In the genomic region with DNA sequence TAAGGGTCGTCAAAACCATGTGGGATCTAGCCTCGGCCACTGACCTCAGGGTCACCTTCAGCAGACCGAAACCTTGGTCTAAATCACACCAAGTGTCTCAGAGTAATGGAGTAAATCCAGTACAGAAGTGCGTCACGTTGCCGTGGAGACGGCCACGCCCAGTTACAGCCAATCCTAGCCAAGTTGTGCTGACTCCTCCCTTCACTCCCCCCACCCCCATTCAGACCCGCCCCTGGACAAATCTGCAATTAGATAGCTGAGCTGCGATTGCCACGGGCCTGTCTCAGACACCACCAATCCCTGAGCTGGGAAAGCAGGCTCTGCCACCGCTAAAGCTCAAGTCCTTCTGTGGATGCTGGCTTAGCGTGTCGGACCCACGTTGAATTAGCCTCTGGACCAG, we compare ENCODE assay signal across 8 mouse cellular contexts. TPM values are rescaled to one million over a fixed set of nuclear protein-coding genes. Genes with fewer than 3 reads are reported as not detected.
DNase-seq lines count a peak whose midpoint lies in the region; ATAC-seq lines count a peak whose summit lies in the region.

A gene (minus strand): TSS at position 121 of the 400 bp plus-strand sequence.

- intact Hi-C loops in left cerebral cortex, postnatal 4 days (cut with DNase I) = no loop called here

- H3K36me3 ChIP-seq in forebrain, embryonic 10.5 days (replicated peaks) = peaks cover 3% of the 10 kb centered on the region; the same call in 1 of the 2 replicates
- H3K36me3 ChIP-seq in intestine, embryonic 14.5 days (ENCODE audit: control insufficient read depth, insufficient read depth, low read length) = no peaks in the 10 kb centered on the region

- no peak within 1 kb of the TSS for H3K27ac ChIP-seq in forebrain, embryonic 10.5 days
- H3K27ac ChIP-seq in intestine, embryonic 14.5 days (ENCODE audit: low read depth) = no peak within 1 kb of the TSS

- peak; percentile 40 for DNase-seq in thymus, postnatal 14 days
- no peak for DNase-seq in thymus, adult 18-20 months
- DNase-seq in forebrain, embryonic 10.5 days (ENCODE audit: extremely low spot score, low spot score) = peak; percentile 83
- peak; percentile 81 for DNase-seq in intestine, embryonic 14.5 days (ENCODE audit: low spot score)
- DNase-seq in left cerebral cortex, postnatal 4 days = peak; percentile 52
- peak; percentile 57 for DNase-seq in right cerebral cortex, postnatal 25 days

- no peak within 1 kb of the TSS for H3K9ac ChIP-seq in intestine, embryonic 14.5 days (ENCODE audit: low read length)

- peak within 1 kb of the TSS; percentile 49 for H3K4me2 ChIP-seq in intestine, embryonic 14.5 days (ENCODE audit: low read length)

- WGBS in forebrain, embryonic 10.5 days = 1% methylated on average over 15 of the region's 15 CpGs
- 2% methylated on average over 15 of the region's 15 CpGs for WGBS in intestine, embryonic 14.5 days

- peaks cover 30% of the 10 kb centered on the region for H3K4me1 ChIP-seq in forebrain, embryonic 10.5 days
- H3K4me1 ChIP-seq in intestine, embryonic 14.5 days (replicated peaks; ENCODE audit: control insufficient read depth, insufficient read depth, low read length) = peaks cover 9% of the 10 kb centered on the region

- H3K27me3 ChIP-seq in forebrain, embryonic 10.5 days (ENCODE audit: poor library complexity, severe bottlenecking) = peaks cover 36% of the 10 kb centered on the region
- no peaks in the 10 kb centered on the region for H3K27me3 ChIP-seq in intestine, embryonic 14.5 days (replicated peaks; ENCODE audit: control insufficient read depth, insufficient read depth, low read length)

- H3K4me3 ChIP-seq in forebrain, embryonic 10.5 days = peak within 1 kb of the TSS; percentile 47
- peak within 1 kb of the TSS; percentile 13; the same call in 1 of the 2 replicates for H3K4me3 ChIP-seq in intestine, embryonic 14.5 days (ENCODE audit: low read depth, low read length)

- peak; percentile 14 for ATAC-seq in intestine, embryonic 14.5 days (replicated peaks; ENCODE audit: low FRiP score, low TSS enrichment, low read depth)
- peak; percentile 29 for ATAC-seq in megakaryocyte-erythroid progenitor cell, adult 5-6 weeks (replicated peaks; ENCODE audit: low FRiP score, low TSS enrichment, poor library complexity, severe bottlenecking)
- ATAC-seq in inflammation-experienced regulatory T-cells, adult 6 months = no peak

- H3K9me3 ChIP-seq in forebrain, embryonic 10.5 days = no peaks in the 10 kb centered on the region
- H3K9me3 ChIP-seq in intestine, embryonic 14.5 days (ENCODE audit: control insufficient read depth, low read length) = no peaks in the 10 kb centered on the region

RNA-seq across cellular contexts. Expression of the gene that starts here (rescaled TPM):
- 0.34 and 0.90 TPM in 2 replicates for polyA plus RNA-seq in forebrain, embryonic 10.5 days (2016; fragmentation: Nextera tagmentation; extraction: Ambion mirVana)
- 0.30 and 0.79 TPM in 2 replicates for polyA plus RNA-seq in intestine, embryonic 14.5 days (2014; fragmentation: Nextera tagmentation; extraction: Ambion mirVana)
- total RNA-seq in left cerebral cortex, postnatal 4 days (2021) = under 1 TPM; 0.14 to 0.30 TPM
- total RNA-seq in megakaryocyte-erythroid progenitor cell, adult 5-6 weeks (2014; fragmentation: Nextera tagmentation) = 1.1 TPM in 1 of 2 replicates, not detected in the other
- 0.42 TPM in 1 of 2 replicates, not detected in the other for total RNA-seq in megakaryocyte-erythroid progenitor cell, adult 5-6 weeks (2017)
- 1 to 10 TPM in 1 of 3 experiments, under 1 TPM in 2; 0.71 to 1.6 (median 0.94) TPM for polyA plus RNA-seq in inflammation-experienced regulatory T-cells, adult 6 months (2017; shearing (Covaris generic))

Comparison
In these comparisons a context has a peak if more than half of its experiments do, and no peak if none do; other contexts are left out.
1. DNase-seq: peak in thymus, postnatal 14 days (single experiment) and right cerebral cortex, postnatal 25 days (single experiment); none in thymus, adult 18-20 months (0 of 2).
2. Peak in DNase-seq and H3K4me3 ChIP-seq in forebrain, embryonic 10.5 days; RNA of the gene not detected or under 1 TPM.
3. Peak in DNase-seq, ATAC-seq, H3K4me3 ChIP-seq and H3K4me2 ChIP-seq in intestine, embryonic 14.5 days; RNA of the gene not detected or under 1 TPM.
4. Peak in DNase-seq in left cerebral cortex, postnatal 4 days; RNA of the gene not detected or under 1 TPM.